Mouse (Mus musculus): Measurements from ENCODE around the gene Akr1c14. TPM values are rescaled to one million over a fixed set of nuclear protein-coding genes. Genes with fewer than 3 reads are reported as not detected.
"Not testable (repeated sequence)": the region's sequence is repeated elsewhere in the genome, so short reads cannot be mapped to it uniquely, and the experiment has no call there.

Akr1c14 gene
- 1 to 10 TPM; 1.8 to 2.1 TPM for total RNA-seq (2021)
- long read RNA-seq, experiment 1, partial matches to known transcripts: 0 of 2 reads
- long read RNA-seq, experiment 1, other reads (novel, unspliced or antisense): 0 of 2 reads
- long read RNA-seq, experiment 2, transcript Akr1c14-201 (9 exons, 2,436 nt): major isoform, 6 of 6 reads
- long read RNA-seq, experiment 2, partial matches to known transcripts: 0 of 6 reads
- long read RNA-seq, experiment 2, other reads (novel, unspliced or antisense): 0 of 6 reads

- DNase-seq (ENCODE audit: low spot score in 2 of 2): no peak
Measured at GRCm38 (mm10) chr13:4048719-4049118, at the start of gene Akr1c14. TSS of gene Akr1c14 (plus strand) at chr13:4049011.

GRCm38 (mm10) chr13:4001687-4002086, 47.1 kb upstream of the Akr1c14 start:
- DNase-seq (ENCODE audit: low spot score in 2 of 2): peak; percentile 48 to 78

- DNase-seq (ENCODE audit: low spot score in 2 of 2): no peak
Measured at GRCm38 (mm10) chr13:4010784-4011183, 38.0 kb upstream of the Akr1c14 start.

- DNase-seq (ENCODE audit: low spot score in 2 of 2): peak in 1 of 2 experiments; percentile 11
Measured at GRCm38 (mm10) chr13:4013811-4014210, 35.0 kb upstream of the Akr1c14 start.

GRCm38 (mm10) chr13:4029897-4030296, 18.9 kb upstream of the Akr1c14 start:
- DNase-seq (ENCODE audit: low spot score in 2 of 2): no peak

GRCm38 (mm10) chr13:4032512-4032911, 16.3 kb upstream of the Akr1c14 start:
- DNase-seq (ENCODE audit: low spot score in 2 of 2): peak in 1 of 2 experiments; percentile 10

- DNase-seq (ENCODE audit: low spot score in 2 of 2): no peak
Measured at GRCm38 (mm10) chr13:4035052-4035451, 13.8 kb upstream of the Akr1c14 start.

- no peak for DNase-seq (ENCODE audit: low spot score in 2 of 2)
Measured at GRCm38 (mm10) chr13:4046113-4046512, 2.7 kb upstream of the Akr1c14 start.

- no peak for DNase-seq (ENCODE audit: low spot score in 2 of 2)
Measured at GRCm38 (mm10) chr13:4046841-4047240, 2.0 kb upstream of the Akr1c14 start.

- DNase-seq (ENCODE audit: low spot score in 2 of 2): no peak
Measured at GRCm38 (mm10) chr13:4048226-4048625, 585 bp upstream of the Akr1c14 start.

GRCm38 (mm10) chr13:4049655-4050054, 844 bp downstream of the Akr1c14 start:
- DNase-seq (ENCODE audit: low spot score in 2 of 2): no peak

- no peak for DNase-seq (ENCODE audit: low spot score in 2 of 2)
Measured at GRCm38 (mm10) chr13:4055450-4055849, 6.6 kb downstream of the Akr1c14 start.

GRCm38 (mm10) chr13:4056211-4056610, 7.4 kb downstream of the Akr1c14 start:
- no peak for DNase-seq (ENCODE audit: low spot score in 2 of 2)

GRCm38 (mm10) chr13:4058239-4058638, 9.4 kb downstream of the Akr1c14 start:
- DNase-seq (ENCODE audit: low spot score in 2 of 2): not testable (repeated sequence)

- no peak for DNase-seq (ENCODE audit: low spot score in 2 of 2)
Measured at GRCm38 (mm10) chr13:4059363-4059762, 10.6 kb downstream of the Akr1c14 start.

- no peak for DNase-seq (ENCODE audit: low spot score in 2 of 2)
Measured at GRCm38 (mm10) chr13:4060214-4060730, 11.5 kb downstream of the Akr1c14 start.

- DNase-seq (ENCODE audit: low spot score in 2 of 2): no peak
Measured at GRCm38 (mm10) chr13:4076517-4077435, 28.0 kb downstream of the Akr1c14 start.

- DNase-seq (ENCODE audit: low spot score in 2 of 2): no peak
Measured at GRCm38 (mm10) chr13:4079876-4080275, 31.1 kb downstream of the Akr1c14 start.

- DNase-seq (ENCODE audit: low spot score in 2 of 2): no peak
Measured at GRCm38 (mm10) chr13:4101691-4102090, 52.9 kb downstream of the Akr1c14 start.

- DNase-seq (ENCODE audit: low spot score in 2 of 2): no peak
Measured at GRCm38 (mm10) chr13:4102721-4103120, 53.9 kb downstream of the Akr1c14 start.

GRCm38 (mm10) chr13:4110281-4111188, 61.7 kb downstream of the Akr1c14 start:
- peak; percentile 32 to 64 for DNase-seq (ENCODE audit: low spot score in 2 of 2)
